Mouse (Mus musculus): ENCODE measurements at regions not wholly inside any gene's neighbourhood (a gene's known extent, or its start where the extent isn't known, plus 50 kb on each side); places are given as distances from the start of the nearest gene placed in this dataset.

DNA sequence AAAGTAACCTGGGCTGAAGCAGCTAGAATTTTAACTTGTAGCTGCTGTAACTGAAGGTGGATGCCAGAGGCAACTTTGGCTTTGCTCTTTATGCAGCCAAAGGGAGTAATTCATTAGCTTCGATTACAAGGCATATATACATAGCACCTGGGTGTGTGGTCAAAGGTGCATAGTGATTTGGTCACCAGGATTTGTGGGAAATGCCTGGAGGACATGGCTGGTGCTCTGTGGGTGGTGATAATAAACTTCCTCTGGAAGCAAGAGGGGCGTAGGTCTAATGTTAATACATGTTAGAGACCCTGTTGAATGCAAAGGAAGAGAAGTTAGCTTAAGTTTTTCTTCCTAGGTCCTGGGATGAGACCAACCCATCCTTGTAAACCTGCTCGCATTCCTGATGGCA lies 139.3 kb upstream of the Osr1 start:
- DNase-seq (ENCODE audit: low spot score): no peak

DNA sequence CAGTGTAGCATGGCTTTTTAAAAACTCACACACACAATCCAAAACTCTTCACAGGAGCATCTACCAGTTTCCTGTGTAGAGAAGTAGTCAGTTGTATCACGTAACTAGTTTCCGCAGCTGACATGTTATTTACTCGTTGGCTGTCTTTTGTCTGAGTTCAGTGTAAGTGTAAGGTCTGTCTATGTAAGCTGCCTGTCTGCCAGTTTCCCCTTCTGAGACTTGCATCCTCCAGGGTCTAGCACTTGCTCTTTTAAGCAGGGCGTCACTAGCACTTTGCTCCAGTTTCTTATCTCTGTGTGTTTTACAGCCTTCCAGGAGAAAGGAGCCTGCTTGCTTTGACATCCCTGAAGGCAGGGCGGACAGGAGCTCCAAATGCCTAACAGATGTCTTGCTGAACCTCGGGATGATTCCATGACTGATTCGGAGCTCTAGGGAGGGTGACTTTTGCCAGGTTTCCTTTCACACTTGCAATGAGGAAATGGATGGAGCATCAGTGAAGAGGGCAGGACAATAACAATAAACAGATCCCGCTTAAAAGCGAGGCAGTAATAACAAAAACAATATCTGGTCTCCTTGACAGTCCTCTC lies 131.2 kb upstream of the Osr1 start:
- DNase-seq (ENCODE audit: low spot score): no peak

GRCm38 (mm10) chr12:9450620-9451019 lies 119.3 kb upstream of the Osr1 start:
- no peak for DNase-seq (ENCODE audit: low spot score)

GRCm38 (mm10) chr12:9460193-9460592 lies 109.7 kb upstream of the Osr1 start:
- no peak for DNase-seq (ENCODE audit: low spot score)

DNA sequence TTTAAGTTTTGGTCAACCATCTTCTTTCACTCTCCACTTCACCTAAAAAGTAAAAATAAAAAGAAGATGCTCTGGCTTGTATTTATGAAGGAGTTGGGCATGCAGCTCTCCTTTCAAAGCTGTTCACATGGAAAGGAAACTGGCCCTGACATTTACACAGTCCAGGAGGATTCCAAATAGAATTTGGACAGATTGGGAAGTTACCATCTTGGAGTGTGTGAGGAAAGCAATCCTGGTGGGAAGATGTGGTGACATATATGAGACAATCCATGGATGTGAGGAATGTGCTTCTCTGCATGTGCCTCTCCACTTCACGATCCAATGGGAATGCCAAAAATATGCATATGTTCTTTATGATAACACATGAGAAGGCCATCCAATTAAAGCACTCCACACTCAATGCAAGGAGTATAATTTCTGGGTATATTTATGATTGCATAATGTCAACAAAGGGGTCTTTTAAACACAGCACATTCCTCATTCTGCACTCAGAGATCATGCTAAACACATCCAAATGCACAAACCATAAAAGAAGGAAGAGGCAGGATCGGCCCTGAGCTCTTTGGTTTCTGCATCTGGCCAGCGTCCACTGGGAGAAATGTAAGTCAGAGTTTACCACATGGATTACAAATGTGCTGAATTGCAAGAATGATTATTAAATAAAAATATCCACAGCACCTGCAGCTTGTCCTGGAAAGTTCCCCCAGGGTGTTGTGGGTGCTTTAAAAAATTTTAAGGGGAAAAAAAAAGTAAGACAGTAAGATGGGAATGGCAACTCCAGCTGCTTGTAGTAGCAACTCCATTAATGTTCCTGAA lies 100.1 kb upstream of the Osr1 start:
- DNase-seq (ENCODE audit: low spot score): no peak

- no peak for DNase-seq (ENCODE audit: low spot score)
These were observed 94.1 kb upstream of the Osr1 start for GRCm38 (mm10) chr12:9475836-9476235.

GRCm38 (mm10) chr12:9478201-9478600 lies 91.7 kb upstream of the Osr1 start:
- DNase-seq (ENCODE audit: low spot score): no peak

- DNase-seq (ENCODE audit: low spot score): no peak
These were observed 82.1 kb upstream of the Osr1 start for GRCm38 (mm10) chr12:9487674-9488413.

DNA sequence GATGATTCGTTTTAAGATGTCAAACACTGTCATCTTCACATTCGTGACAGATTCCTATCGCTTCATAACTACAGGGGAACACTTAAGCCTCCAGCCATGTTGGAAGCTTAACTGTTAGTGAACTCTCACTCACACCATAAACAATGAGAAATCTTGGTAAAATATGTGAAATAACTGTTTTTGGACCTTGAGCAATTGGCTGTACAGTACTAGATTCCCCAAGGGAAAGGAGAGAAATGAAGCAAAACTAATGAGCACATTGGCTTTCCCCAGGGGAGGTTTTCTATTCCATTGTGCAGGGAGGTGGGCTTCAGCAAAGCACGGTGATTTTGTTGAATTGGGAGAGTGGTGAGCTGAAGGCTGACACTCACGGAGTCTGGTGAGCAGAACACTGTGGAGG lies 56.0 kb upstream of the Osr1 start:
- DNase-seq (ENCODE audit: low spot score): no peak

- DNase-seq (ENCODE audit: low spot score): no peak
These were observed 51.1 kb upstream of the Osr1 start for GRCm38 (mm10) chr12:9518782-9519181.

DNA sequence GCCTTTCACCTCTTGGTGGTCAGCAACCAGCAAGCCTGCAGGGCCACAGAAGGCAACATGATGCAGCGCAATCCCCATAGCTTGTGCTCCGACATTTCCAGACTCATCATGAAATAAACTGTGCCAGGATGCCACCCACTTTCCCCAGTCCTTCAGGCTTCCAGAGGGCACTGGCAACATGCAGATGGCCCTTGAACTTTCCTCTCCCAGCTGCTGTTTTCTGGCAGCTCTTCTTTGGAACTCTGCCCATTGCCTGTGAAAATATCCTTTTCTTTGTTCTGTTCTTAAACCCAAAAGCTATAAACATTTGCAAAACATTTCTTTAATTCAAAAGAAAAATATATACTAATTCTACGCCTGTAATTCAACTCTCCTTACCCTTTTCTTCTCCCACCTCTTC lies 50.6 kb upstream of the Osr1 start:
- no peak for DNase-seq (ENCODE audit: low spot score)
